Mouse (Mus musculus): ENCODE data around the gene Neurl1a.
A peak's percentile ranks its signal among the peaks of the same experiment; 100 is the strongest.

Gene Neurl1a

DNA sequence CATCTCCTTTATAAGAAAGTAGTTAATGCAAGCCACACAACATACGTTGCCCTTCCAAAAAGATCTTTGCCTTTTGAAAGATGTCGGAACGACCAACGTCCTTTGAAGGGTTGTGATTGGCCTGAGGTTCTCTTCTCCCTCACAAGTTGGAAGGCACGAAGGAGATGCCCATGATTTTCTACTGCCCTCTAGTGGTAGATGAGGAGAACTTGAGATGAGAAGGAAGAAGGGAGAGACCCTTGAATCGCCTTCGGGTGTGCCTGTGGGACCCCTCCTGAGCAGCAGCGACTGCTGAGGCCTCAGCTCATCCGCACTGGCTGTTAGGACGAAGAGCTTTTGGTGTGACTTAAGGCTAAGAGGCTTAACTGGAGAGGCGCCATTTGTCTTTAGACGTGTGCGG is 10.4 kb upstream of the Neurl1a start:
- DNase-seq (ENCODE audit: low spot score): peak; percentile 86

DNA sequence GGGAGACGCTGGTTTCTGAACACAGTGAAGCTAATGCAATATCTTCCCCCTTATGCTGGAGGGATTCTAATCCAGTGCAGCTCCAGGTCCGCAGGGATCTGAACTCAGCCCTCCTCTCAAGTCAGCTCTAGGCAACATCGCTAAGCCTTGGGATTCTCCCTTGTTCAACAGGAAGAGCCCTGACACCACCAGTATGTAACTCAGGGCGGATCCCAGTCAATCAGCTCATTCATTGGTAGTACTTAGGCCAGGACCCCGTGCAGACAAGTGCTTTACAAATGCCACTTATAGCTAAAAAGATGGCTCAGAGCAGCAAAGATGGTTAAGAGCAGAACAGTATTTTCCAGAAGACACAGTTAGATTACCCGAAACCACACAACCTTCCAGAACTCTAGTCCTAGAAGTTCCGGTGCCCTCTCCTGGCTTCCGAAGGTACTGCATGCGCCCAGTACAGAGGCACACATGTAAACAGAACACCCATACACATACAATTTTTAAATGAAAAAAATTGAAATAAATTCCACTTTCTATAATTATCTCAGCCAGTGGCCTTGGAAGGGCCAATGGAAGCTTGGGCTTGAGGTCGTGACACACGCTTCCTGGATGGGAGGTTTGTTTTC is 9.7 kb upstream of the Neurl1a start:
- peak; percentile 84 for DNase-seq (ENCODE audit: low spot score)

DNA sequence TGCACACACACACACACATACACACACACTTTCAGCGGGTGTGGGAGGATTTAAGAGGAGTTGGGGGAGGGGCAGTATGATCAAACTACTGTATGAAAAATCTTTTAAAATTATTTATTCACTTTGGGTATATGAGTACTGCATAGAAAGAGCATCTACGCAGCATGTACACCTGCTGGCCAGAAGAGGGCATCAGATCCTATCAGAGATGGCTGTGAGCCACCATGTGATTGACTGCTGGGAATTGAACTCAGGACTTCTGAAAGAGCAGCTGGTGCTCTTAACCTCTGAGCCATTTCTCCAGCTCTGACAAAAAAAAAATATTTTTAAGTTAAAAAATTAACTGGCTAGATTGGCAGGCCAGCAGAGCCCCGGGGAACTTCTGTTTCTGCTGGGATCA is 4.1 kb upstream of the Neurl1a start:
- DNase-seq (ENCODE audit: low spot score): no peak

- DNase-seq (ENCODE audit: low spot score): no peak
Measured at GRCm38 (mm10) chr19:47175472-47175871, 3.1 kb upstream of the Neurl1a start.

DNA sequence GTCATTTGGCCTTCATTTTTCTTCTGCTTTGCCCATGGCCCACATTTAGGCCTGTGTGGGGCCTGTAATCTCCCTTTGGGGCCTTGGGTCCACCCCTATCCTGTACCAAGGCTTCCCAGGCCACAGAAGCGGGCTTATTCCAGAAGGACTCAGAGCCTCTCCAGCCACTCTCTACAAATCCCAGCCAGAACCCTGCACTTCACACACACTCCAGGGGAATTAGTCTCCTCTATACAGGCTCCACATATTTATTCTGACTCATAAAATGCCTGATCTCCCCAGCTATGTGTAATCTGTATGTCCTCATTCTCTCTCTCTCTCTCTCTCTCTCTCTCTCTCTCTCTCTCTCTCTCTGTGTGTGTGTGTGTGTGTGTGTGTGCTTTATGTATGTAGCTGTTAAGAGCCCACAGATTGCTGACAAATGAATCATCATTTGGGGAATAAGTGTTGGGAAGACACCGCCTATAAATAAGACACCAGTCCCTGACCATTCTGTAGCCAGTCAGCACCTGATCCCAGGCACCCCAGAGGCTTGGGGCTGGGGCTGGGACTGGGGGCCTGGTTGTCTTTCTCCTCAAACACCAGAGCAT is 1.6 kb upstream of the Neurl1a start:
- DNase-seq (ENCODE audit: low spot score): peak; percentile 62

GRCm38 (mm10) chr19:47178001-47178400 is 619 bp upstream of the Neurl1a start:
- DNase-seq (ENCODE audit: low spot score): peak; percentile 48

DNA sequence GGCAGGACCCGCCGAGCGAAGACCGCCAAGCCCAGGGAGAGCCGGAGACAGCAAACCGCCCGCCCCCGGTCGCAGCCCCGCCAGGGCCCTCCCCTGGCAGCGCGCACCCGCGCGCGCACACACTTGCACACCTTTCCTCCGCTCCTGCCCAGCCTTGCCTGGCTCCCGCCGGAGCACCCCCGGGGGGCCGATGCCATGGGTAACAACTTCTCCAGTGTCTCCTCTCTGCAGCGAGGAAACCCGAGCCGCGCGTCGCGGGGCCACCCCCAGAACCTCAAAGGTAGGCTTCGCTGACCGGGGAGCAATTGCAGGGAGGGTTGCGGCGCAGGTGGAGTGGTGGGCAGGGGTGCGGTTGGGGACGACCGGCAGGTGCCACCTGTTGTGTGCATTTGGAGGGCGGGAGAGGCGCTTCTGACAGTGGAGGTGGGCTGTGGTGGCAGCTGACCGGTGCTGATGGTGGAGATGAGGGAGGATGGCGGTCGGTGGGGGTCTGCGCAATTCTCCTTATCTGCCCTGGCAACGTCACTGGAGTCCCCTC is 721 bp downstream of the Neurl1a start:
- no peak for DNase-seq (ENCODE audit: low spot score)

GRCm38 (mm10) chr19:47180011-47180410 is 1.4 kb downstream of the Neurl1a start:
- no peak for DNase-seq (ENCODE audit: low spot score)

DNA sequence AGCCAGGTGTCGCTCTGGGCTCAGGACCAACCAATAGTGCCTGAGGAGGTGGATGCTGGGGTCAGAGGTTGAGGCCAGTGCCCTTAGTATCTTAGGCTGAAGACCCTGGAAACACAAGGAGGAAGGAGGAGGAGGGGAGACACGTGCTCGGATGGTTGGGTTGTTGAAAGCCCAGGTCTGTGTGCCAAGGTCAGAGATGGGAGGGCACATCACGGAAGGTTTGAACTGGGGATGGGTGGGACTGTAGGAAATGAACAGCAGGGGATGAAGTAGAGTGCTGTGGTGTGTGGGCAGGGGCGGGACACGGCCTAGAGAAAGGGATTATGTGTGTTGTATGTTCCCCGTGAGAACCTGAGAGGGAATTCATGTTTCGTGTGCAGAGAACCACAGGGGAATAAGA is 5.6 kb downstream of the Neurl1a start:
- no peak for DNase-seq (ENCODE audit: low spot score)

- no peak for DNase-seq (ENCODE audit: low spot score)
Measured at GRCm38 (mm10) chr19:47184736-47185135, 6.1 kb downstream of the Neurl1a start.

GRCm38 (mm10) chr19:47186514-47187275 is 8.1 kb downstream of the Neurl1a start:
- DNase-seq (ENCODE audit: low spot score): peak; percentile 30

DNA sequence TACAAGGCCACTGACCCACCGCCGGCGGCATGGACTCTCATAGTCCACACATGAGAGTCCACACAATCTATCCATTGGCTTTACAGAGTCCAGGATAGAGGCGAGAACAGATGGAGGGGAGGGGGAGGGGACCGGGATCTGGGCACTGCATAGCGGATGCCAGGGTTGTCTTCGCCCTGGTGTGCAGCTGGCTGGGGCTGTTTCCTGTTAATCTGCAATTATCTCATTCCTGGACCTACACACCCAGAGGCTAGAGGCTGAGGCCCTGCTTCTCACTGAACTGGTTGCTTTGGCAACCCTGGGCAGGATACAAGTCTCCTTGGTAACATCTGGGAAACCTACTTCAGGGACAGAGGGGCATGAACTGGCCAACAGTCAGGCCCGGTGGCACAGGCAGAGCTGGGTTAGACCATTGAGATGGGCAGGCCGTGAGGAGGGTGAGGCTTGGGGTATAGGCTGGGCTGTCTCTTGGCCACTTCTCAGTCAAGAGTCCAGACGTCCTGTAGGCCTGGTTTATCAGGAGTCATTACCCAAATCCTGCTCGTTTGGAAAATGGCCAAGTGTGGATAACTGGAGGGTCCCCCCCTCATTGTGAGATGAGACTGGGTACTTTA is 10.0 kb downstream of the Neurl1a start:
- peak; percentile 88 for DNase-seq (ENCODE audit: low spot score)

GRCm38 (mm10) chr19:47192158-47192557 is 13.5 kb downstream of the Neurl1a start:
- DNase-seq (ENCODE audit: low spot score): no peak

DNA sequence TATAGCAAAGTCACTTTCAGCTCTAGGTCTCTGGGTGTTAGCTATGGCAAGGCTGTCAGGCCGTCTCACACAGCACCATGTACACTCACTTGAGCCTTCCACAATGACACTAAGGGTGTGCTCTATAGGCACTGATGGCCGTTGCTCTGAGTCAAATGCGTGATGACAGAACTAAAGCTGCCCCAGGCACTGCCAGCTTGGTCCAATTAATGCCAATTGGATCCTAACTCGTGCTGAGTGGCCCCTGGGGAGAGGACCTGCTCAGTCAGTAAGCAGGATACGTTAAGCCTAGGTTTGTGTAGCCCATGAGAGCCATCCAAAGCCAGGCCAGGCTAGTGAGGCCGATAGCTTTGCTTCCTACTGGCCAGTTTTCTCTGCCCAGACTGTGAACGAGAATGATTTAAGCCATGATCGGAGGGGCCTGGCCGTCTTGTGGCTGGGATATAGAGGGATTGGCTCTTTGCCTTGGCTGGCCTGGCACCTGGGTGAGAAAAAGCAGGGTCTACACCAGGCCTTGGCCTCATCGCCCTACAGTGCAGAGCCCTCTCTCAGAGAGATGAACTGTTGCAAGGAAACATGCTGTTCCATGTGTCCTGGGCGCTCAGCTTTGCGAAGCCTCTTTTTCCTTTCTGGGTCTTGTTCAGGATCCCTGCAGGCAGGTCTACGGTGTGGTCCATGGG is 20.2 kb downstream of the Neurl1a start:
- peak; percentile 47 for DNase-seq (ENCODE audit: low spot score)

DNA sequence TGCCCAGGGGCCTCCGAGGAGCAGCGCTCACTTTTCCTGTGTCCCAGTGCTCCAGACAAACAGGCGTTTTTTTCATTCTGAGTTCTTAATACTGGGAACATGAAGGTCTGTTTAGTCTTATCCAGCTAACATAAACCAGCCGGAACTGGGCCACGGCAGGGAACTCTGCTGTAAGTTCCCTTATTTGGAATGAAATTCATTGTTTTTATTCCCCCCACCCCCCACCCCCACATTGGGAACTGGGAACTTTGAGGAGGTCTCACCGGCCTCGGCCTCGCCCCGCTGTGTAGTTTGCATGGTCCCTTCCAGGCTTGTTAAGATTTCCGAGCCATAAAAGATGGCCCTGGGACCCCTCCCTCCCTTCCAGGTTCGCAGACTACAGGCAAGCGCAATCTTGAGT is 23.4 kb downstream of the Neurl1a start:
- no peak for DNase-seq (ENCODE audit: low spot score)

- DNase-seq (ENCODE audit: low spot score): no peak
Measured at GRCm38 (mm10) chr19:47202429-47202828, 23.8 kb downstream of the Neurl1a start.

GRCm38 (mm10) chr19:47203042-47203441 is 24.4 kb downstream of the Neurl1a start:
- no peak for DNase-seq (ENCODE audit: low spot score)

DNA sequence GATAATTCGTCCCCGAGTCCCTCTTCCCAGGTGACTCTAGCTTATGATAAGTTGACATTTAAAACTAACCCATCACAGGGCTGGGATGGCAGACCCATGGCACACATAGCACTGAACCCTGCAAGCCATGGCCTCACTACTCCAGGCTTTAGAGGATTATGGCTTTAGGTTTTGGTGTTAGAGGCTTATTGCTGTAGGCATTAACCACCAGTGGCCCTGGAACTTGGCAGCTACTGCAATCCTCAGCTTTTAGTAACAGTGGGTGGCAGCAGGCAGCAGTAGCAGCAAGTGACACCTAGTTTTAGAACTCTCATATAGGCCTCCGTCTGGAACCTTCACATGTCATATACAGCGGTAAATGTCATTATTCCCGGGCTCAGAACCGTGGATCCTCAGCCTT is 26.0 kb downstream of the Neurl1a start:
- DNase-seq (ENCODE audit: low spot score): no peak

DNA sequence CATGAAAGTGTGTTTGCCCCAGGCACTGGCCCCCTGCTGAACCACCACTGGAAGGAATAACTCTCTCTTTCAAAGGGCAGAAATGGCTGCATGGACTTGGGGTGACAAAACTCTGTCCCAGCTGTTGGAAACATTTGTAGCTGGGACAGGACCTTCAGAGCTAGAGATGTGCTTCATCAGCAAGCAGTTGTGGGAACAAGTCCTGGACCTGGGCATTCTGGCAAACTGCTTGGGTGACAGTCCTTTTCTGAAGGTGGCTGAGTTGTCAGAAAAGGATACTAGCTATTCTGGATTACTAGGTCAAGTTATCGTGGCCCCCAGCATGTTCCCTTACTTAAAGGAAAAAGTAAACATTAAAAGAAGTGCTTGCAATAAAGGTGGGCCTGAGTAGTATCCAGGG is 27.5 kb downstream of the Neurl1a start:
- no peak for DNase-seq (ENCODE audit: low spot score)

DNA sequence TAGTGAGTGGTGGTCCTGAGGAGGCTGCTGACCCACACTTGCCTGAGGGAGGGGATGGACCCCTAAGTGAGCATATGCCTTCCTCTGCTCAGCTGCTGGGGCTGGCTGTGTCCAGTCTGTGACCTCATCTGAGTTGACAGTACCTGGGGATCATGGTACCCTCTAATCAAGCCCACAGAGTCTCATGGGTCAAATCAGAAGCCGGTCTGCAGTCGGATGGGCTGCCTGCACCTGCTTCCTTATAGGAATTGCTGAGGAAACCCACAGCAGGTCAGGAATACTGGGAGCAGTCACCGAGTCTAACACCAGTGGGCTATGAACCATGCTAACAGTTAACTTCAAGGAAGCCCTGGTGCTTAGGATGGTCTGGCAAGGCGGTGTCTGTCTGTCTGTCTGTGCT is 31.8 kb downstream of the Neurl1a start:
- no peak for DNase-seq (ENCODE audit: low spot score)

DNA sequence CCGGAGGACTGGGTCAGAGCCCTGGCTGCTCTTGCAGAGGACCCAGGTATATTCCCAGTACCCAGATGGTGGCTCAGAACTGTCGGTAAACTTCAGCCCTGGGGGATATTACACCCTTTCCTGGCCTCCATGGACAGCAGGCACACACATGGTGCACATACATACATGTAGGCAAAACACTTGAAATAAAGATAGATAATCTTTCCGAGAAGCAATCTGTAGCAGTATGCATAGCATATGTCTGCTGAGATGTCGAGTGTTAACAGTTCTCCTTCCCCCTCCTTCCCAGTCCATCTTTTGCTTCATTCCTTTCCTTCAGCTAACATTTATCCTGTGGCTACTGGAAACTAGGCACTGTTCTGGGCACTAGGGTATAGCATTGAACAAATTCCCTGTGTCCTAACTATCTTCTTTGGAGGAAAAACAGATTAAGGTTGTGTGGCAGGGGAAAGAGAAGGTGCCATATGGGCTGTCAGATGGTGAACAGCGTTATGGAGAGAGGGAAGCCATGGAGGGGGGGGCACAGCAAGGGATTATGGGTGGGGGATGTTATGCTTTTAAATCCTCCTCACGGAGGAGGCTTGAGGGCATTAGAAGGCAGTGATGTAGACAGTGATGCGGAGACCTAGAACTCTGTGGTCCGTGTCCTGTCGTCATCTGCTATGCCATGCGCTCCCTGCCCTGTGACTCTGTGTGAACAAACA is 33.1 kb downstream of the Neurl1a start:
- no peak for DNase-seq (ENCODE audit: low spot score)

- DNase-seq (ENCODE audit: low spot score): no peak
Measured at GRCm38 (mm10) chr19:47212401-47212800, 33.8 kb downstream of the Neurl1a start.
